Mouse (Mus musculus) hindbrain, embryonic 14.5 days (tissue): ENCODE data around the gene Zfp64. TPM values are rescaled to one million over a fixed set of nuclear protein-coding genes. Genes with fewer than 3 reads are reported as not detected.

ENCODE experiments used
- ATAC-seq: fragments of 200-750 bp; cut with Nextera tagmentation; 2 replicates; pipeline ENCODE4 v1.8.0; 2017; ENCODE audit warnings: moderate number of reproducible peaks, mild to moderate bottlenecking, moderate TSS enrichment, moderate library complexity; ENCODE audit not compliant: low FRiP score
- DNase-seq: peaks from one replicate; pipeline ENCODE4 v3.0.0-alpha.2; 2015; ENCODE audit warnings: low spot score
- H3K27ac ChIP-seq: fragments of 300-500 bp; sonication (generic); 2 replicates; pipeline ENCODE4 v1.5.1; 2014; ENCODE audit warnings: mild to moderate bottlenecking, moderate library complexity
- H3K27me3 ChIP-seq: fragments of 300-500 bp; sonication (generic); 2 replicates; pipeline ENCODE4 v1.6.1; 2014; ENCODE audit warnings: mild to moderate bottlenecking, low read length, mixed read lengths; ENCODE audit not compliant: control insufficient read depth, insufficient read depth
- H3K36me3 ChIP-seq: fragments of 300-500 bp; sonication (generic); replicated peaks from 2 replicates; pipeline ENCODE4 v1.6.1; 2014; ENCODE audit not compliant: control insufficient read depth, insufficient read depth
- H3K4me1 ChIP-seq: fragments of 300-500 bp; sonication (generic); replicated peaks from 2 replicates; pipeline ENCODE4 v1.6.1; 2014; ENCODE audit warnings: antibody characterized with exemption, low read length, mixed read lengths; ENCODE audit not compliant: control insufficient read depth, insufficient read depth
- H3K4me2 ChIP-seq: fragments of 300-500 bp; sonication (generic); replicated peaks from 2 replicates; pipeline ENCODE4 v1.6.1; 2014; ENCODE audit warnings: mild to moderate bottlenecking, moderate library complexity
- H3K4me3 ChIP-seq: fragments of 300-500 bp; sonication (generic); replicated peaks from 2 replicates; pipeline ENCODE4 v1.5.1; 2014; ENCODE audit warnings: mild to moderate bottlenecking, low read length
- H3K9ac ChIP-seq: fragments of 300-500 bp; sonication (generic); 2 replicates; pipeline ENCODE4 v1.6.1; 2014
- H3K9me3 ChIP-seq: fragments of 300-500 bp; sonication (generic); 2 replicates; pipeline ENCODE4 v1.6.1; 2016; ENCODE audit warnings: low read length; ENCODE audit not compliant: control insufficient read depth
- WGBS: fragments of 180-500 bp; shearing (Covaris S2); extraction: QIAGEN DNeasy Blood & Tissue Kit; methylation state at CpG from one replicate; pipeline ENCODE4 v1.1.7; 2014; 5-methylcytosine and 5-hydroxymethylcytosine counted together
- polyA plus RNA-seq: library from polyadenylated mRNA; unstranded; fragments of >200 nt; fragmentation: Nextera tagmentation; extraction: Ambion mirVana; gene quantifications from 2 replicates; pipeline ENCODE4 v1.2.1, GENCODE M21; 2014

Gene Zfp64
- polyA plus RNA-seq, 1 experiment from 2014 or later: 27.3 TPM

GRCm38 (mm10) chr2:168979742-168980141 lies 24.4 kb upstream of the Zfp64 start:
- H3K27ac ChIP-seq: no peak overlapping the region
- H3K27me3 ChIP-seq: no peaks in the 10 kb centered on the region
- H3K9ac ChIP-seq: no peak overlapping the region
- no peaks in the 10 kb centered on the region for H3K36me3 ChIP-seq
- H3K4me3 ChIP-seq: no peak overlapping the region
- DNase-seq: no peak
- ATAC-seq: no peak
- no peaks in the 10 kb centered on the region for H3K4me1 ChIP-seq
- 53% methylated on average over 11 of the region's 11 CpGs for WGBS
- H3K4me2 ChIP-seq: no peak overlapping the region
- H3K9me3 ChIP-seq: no peaks in the 10 kb centered on the region

- WGBS: 47% methylated on average over 9 of the region's 9 CpGs
- no peak overlapping the region for H3K4me3 ChIP-seq
These were observed 22.6 kb upstream of the Zfp64 start for GRCm38 (mm10) chr2:168978031-168978430.

GRCm38 (mm10) chr2:168970131-168970530 lies 14.7 kb upstream of the Zfp64 start:
- ATAC-seq (no peak), DNase-seq (no peak)
- Histone ChIP-seq H3K27me3 (no peaks in the 10 kb centered on the region), H3K4me3 (no peak overlapping the region), H3K4me2 (no peak overlapping the region), H3K27ac (no peak overlapping the region), H3K4me1 (no peaks in the 10 kb centered on the region), H3K9me3 (peaks cover 14% of the 10 kb centered on the region), H3K9ac (no peak overlapping the region), H3K36me3 (no peaks in the 10 kb centered on the region)
- 95% methylated on average over 20 of the region's 20 CpGs for WGBS

More at GRCm38 (mm10) chr2:168978031-168978430, 22.6 kb upstream of the Zfp64 start:
- Histone ChIP-seq H3K4me1 (no peaks in the 10 kb centered on the region), H3K27ac (no peak overlapping the region), H3K4me2 (no peak overlapping the region), H3K9me3 (no peaks in the 10 kb centered on the region), H3K36me3 (no peaks in the 10 kb centered on the region), H3K27me3 (no peaks in the 10 kb centered on the region), H3K9ac (no peak overlapping the region)
- DNase-seq (no peak), ATAC-seq (no peak)

GRCm38 (mm10) chr2:168968136-168968925 lies 12.9 kb upstream of the Zfp64 start:
- Histone ChIP-seq H3K36me3 (no peaks in the 10 kb centered on the region), H3K27ac (no peak overlapping the region), H3K9ac (no peak overlapping the region), H3K4me1 (no peaks in the 10 kb centered on the region), H3K4me2 (no peak overlapping the region), H3K4me3 (no peak overlapping the region), H3K27me3 (no peaks in the 10 kb centered on the region), H3K9me3 (peaks cover 29% of the 10 kb centered on the region)
- ATAC-seq (no peak), DNase-seq (no peak)
- WGBS: 83% methylated on average over 12 of the region's 12 CpGs

GRCm38 (mm10) chr2:168966525-168966924 lies 11.1 kb upstream of the Zfp64 start:
- H3K4me1 ChIP-seq: no peaks in the 10 kb centered on the region
- no peak for ATAC-seq
- H3K9ac ChIP-seq: no peak overlapping the region
- no peak overlapping the region for H3K4me2 ChIP-seq
- WGBS: 89% methylated on average over 6 of the region's 6 CpGs
- H3K36me3 ChIP-seq: no peaks in the 10 kb centered on the region
- no peaks in the 10 kb centered on the region for H3K27me3 ChIP-seq
- no peak for DNase-seq
- H3K9me3 ChIP-seq: peaks cover 34% of the 10 kb centered on the region
- H3K27ac ChIP-seq: no peak overlapping the region
- no peak overlapping the region for H3K4me3 ChIP-seq

GRCm38 (mm10) chr2:168964849-168965248 lies 9.5 kb upstream of the Zfp64 start:
- H3K36me3 ChIP-seq: no peaks in the 10 kb centered on the region
- H3K27ac ChIP-seq: no peak overlapping the region
- no peaks in the 10 kb centered on the region for H3K27me3 ChIP-seq
- 98% methylated on average over 5 of the region's 5 CpGs for WGBS
- H3K4me1 ChIP-seq: no peaks in the 10 kb centered on the region
- H3K9me3 ChIP-seq: peaks cover 34% of the 10 kb centered on the region
- H3K9ac ChIP-seq: no peak overlapping the region
- H3K4me3 ChIP-seq: no peak overlapping the region
- H3K4me2 ChIP-seq: no peak overlapping the region
- ATAC-seq (no peak), DNase-seq (peak; percentile 55)

- ATAC-seq: no peak
- H3K36me3 ChIP-seq: no peaks in the 10 kb centered on the region
- no peak for DNase-seq
- H3K9ac ChIP-seq: no peak overlapping the region
- H3K4me3 ChIP-seq: no peak overlapping the region
- no peaks in the 10 kb centered on the region for H3K27me3 ChIP-seq
- no peak overlapping the region for H3K27ac ChIP-seq
- H3K4me1 ChIP-seq: no peaks in the 10 kb centered on the region
- H3K4me2 ChIP-seq: no peak overlapping the region
- WGBS: 89% methylated on average over 4 of the region's 4 CpGs
- H3K9me3 ChIP-seq: peaks cover 34% of the 10 kb centered on the region
These were observed 6.6 kb upstream of the Zfp64 start for GRCm38 (mm10) chr2:168961729-168962666.

GRCm38 (mm10) chr2:168960814-168961213 lies 5.4 kb upstream of the Zfp64 start:
- DNase-seq: no peak
- no peak for ATAC-seq
- Histone ChIP-seq H3K4me3 (no peak overlapping the region), H3K9ac (no peak overlapping the region), H3K4me2 (no peak overlapping the region), H3K27me3 (no peaks in the 10 kb centered on the region), H3K27ac (no peak overlapping the region), H3K36me3 (no peaks in the 10 kb centered on the region), H3K9me3 (peaks cover 27% of the 10 kb centered on the region), H3K4me1 (0 out of 2 replicates have a peak, but pooled peaks cover 2% of the 10 kb centered on the region)
- 96% methylated on average over 3 of the region's 3 CpGs for WGBS

GRCm38 (mm10) chr2:168959339-168959885 lies 4.0 kb upstream of the Zfp64 start:
- Histone ChIP-seq H3K27me3 (no peaks in the 10 kb centered on the region), H3K4me2 (no peak overlapping the region), H3K4me1 (peaks cover 7% of the 10 kb centered on the region; the same call in 1 of the 2 replicates), H3K4me3 (no peak overlapping the region), H3K36me3 (no peaks in the 10 kb centered on the region), H3K9me3 (peaks cover 15% of the 10 kb centered on the region), H3K27ac (no peak overlapping the region), H3K9ac (no peak overlapping the region)
- 81% methylated on average over 14 of the region's 14 CpGs for WGBS
- DNase-seq (no peak), ATAC-seq (no peak)
